In genomic region chr6:67102541-67103134, GRCm38 (mm10) we compare ENCODE assay signal across 8 mouse cellular contexts.
A peak's percentile ranks its signal among the peaks of the same experiment; 100 is the strongest.
DNase-seq lines count a peak whose midpoint lies in the region; ATAC-seq and TF ChIP-seq lines count a peak whose summit lies in the region.

No protein-coding gene starts in this region.

- DNase-seq in midbrain, postnatal 0 days (ENCODE audit: low spot score), result peak; percentile 33
- DNase-seq in midbrain, embryonic 10.5 days (ENCODE audit: low spot score), result no peak
- peak; percentile 73 to 80 for DNase-seq in heart, postnatal 14 days
- peak; percentile 48 for DNase-seq in layer of hippocampus, adult 9-11 months
- DNase-seq in lung, postnatal 25 days (ENCODE audit: low spot score), result peak; percentile 57
- DNase-seq in telencephalon, adult 2 months (ENCODE audit: low read depth, low spot score), result peak; percentile 35
- no peak for DNase-seq in MN1 (ENCODE audit: low spot score)

- no peak overlapping the region for H3K9ac ChIP-seq in midbrain, postnatal 0 days (replicated peaks; ENCODE audit: low read length, poor library complexity, severe bottlenecking)

- H3K4me1 ChIP-seq in midbrain, postnatal 0 days (ENCODE audit: insufficient read depth, low read length), result no peaks in the 10 kb centered on the region
- peaks cover 6% of the 10 kb centered on the region; the same call in 1 of the 2 replicates for H3K4me1 ChIP-seq in midbrain, embryonic 10.5 days

- no peaks in the 10 kb centered on the region for H3K27me3 ChIP-seq in midbrain, postnatal 0 days (ENCODE audit: insufficient read depth, low read length)
- no peaks in the 10 kb centered on the region for H3K27me3 ChIP-seq in midbrain, embryonic 10.5 days (ENCODE audit: low read depth, poor library complexity, severe bottlenecking)

- WGBS in midbrain, postnatal 0 days, result 60% methylated on average over 11 of the region's 11 CpGs
- WGBS in midbrain, embryonic 10.5 days, result 70% methylated on average over 11 of the region's 11 CpGs

- no peak for ATAC-seq in midbrain, postnatal 0 days (ENCODE audit: low FRiP score)
- ATAC-seq in common myeloid progenitor, adult 5-6 weeks (replicated peaks; ENCODE audit: low read depth, poor library complexity, severe bottlenecking), result peak; percentile 49

- intact Hi-C loops in heart, postnatal 14 days (cut with DNase I), result loop anchor here (5.0 kb wide), 1 partner anchor 35 kb away; no protein-coding TSS in a partner anchor

- 0 out of 2 replicates have a peak overlapping the region, but pooled peaks have one; percentile 6 for H3K27ac ChIP-seq in midbrain, postnatal 0 days (ENCODE audit: low read depth, low read length)
- no peak overlapping the region for H3K27ac ChIP-seq in midbrain, embryonic 10.5 days (replicated peaks)

- TF ChIP-seq CTCF in midbrain, postnatal 0 days (IDR thresholded peaks at IDR 0.05), result no peak

- no peaks in the 10 kb centered on the region for H3K9me3 ChIP-seq in midbrain, postnatal 0 days (ENCODE audit: low read length)
- H3K9me3 ChIP-seq in midbrain, embryonic 10.5 days (replicated peaks), result no peaks in the 10 kb centered on the region

- H3K4me2 ChIP-seq in midbrain, postnatal 0 days (ENCODE audit: low read depth, low read length, poor library complexity, severe bottlenecking), result no peak overlapping the region

- H3K4me3 ChIP-seq in midbrain, postnatal 0 days (ENCODE audit: low read depth, low read length), result no peak overlapping the region
- no peak overlapping the region for H3K4me3 ChIP-seq in midbrain, embryonic 10.5 days

- no peaks in the 10 kb centered on the region for H3K36me3 ChIP-seq in midbrain, postnatal 0 days (ENCODE audit: insufficient read depth, low read length)
- H3K36me3 ChIP-seq in midbrain, embryonic 10.5 days, result no peaks in the 10 kb centered on the region

Comparison
In these comparisons a context has a peak if more than half of its experiments do, and no peak if none do; other contexts are left out.
1. DNase-seq: peak in midbrain, postnatal 0 days (single experiment), heart, postnatal 14 days (2 of 2), layer of hippocampus, adult 9-11 months (single experiment), lung, postnatal 25 days (single experiment) and telencephalon, adult 2 months (single experiment); none in midbrain, embryonic 10.5 days (single experiment) and MN1 (single experiment).